Mouse (Mus musculus) E14TG2a.4 (cell line): ENCODE data around the gene Shisa3.

ENCODE experiments used
- H3K27me3 ChIP-seq: 2 replicates; pipeline ENCODE4 v1.6.1; 2014; ENCODE audit warnings: low read length, control low read depth; ENCODE audit not compliant: insufficient read depth
- H3K36me3 ChIP-seq: 2 replicates; pipeline ENCODE4 v1.6.1; 2014; ENCODE audit warnings: low read length, control low read depth; ENCODE audit not compliant: insufficient read depth
- H3K4me1 ChIP-seq: replicated peaks from 2 replicates; pipeline ENCODE4 v1.6.1; 2014; ENCODE audit warnings: low read depth, low read length, control low read depth
- H3K4me3 ChIP-seq: replicated peaks from 2 replicates; pipeline ENCODE4 v1.5.1; 2014; ENCODE audit warnings: mild to moderate bottlenecking, low read length
- H3K9me3 ChIP-seq: 2 replicates; pipeline ENCODE4 v1.6.1; 2014; ENCODE audit warnings: low read length, control low read depth
- CTCF ChIP-seq: conservative IDR thresholded peaks from 2 replicates; pipeline ENCODE4 v1.5.1; 2014; ENCODE audit warnings: low read length
- NANOG ChIP-seq: IDR thresholded peaks from 2 replicates; pipeline ENCODE4 v1.6.1; 2014; ENCODE audit warnings: borderline replicate concordance, low read length, mixed read lengths
- POU5F1 ChIP-seq: IDR thresholded peaks from 2 replicates; pipeline ENCODE4 v1.6.1; 2014; ENCODE audit warnings: low read length, borderline replicate concordance

The Shisa3 gene

GRCm38 (mm10) chr5:67607804-67608673 is at the start of gene Shisa3:
Gene Shisa3 (plus strand): TSS chr5:67607882.
- Histone ChIP-seq H3K4me1 (peaks cover 21% of the 10 kb centered on the region), H3K27me3 (peaks cover 72% of the 10 kb centered on the region), H3K4me3 (peak within 1 kb of the TSS; percentile 81), H3K9me3 (no peaks in the 10 kb centered on the region), H3K36me3 (no peaks in the 10 kb centered on the region)
- TF ChIP-seq NANOG (no peak), CTCF (no peak), POU5F1 (no peak)

- Histone ChIP-seq H3K27me3 (no peaks in the 10 kb centered on the region), H3K4me3 (no peak overlapping the region), H3K4me1 (0 out of 2 replicates have a peak, but pooled peaks cover 2% of the 10 kb centered on the region), H3K9me3 (no peaks in the 10 kb centered on the region), H3K36me3 (no peaks in the 10 kb centered on the region)
- TF ChIP-seq CTCF (no peak), NANOG (no peak), POU5F1 (no peak)
These were observed 49.0 kb upstream of the Shisa3 start for GRCm38 (mm10) chr5:67558644-67559043.

DNA sequence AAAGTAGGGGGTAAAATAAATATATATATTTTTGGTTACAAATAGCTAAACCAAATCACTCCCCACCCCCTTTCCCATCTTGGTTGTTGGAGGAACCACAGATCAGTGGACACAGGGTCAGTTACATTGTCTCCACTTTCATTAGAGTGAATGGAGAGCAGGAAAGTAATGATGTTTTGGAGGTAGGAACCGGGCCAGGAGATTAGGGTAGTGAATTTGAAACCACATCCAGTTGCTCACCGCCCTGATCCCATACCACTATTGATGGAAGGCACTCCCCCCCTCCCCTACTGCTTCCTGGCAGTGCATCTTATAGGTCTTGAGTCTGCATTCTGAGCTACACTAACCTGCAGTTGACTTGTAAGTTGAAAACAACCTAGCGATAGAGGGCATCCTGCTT is 48.6 kb upstream of the Shisa3 start:
- Histone ChIP-seq H3K4me1 (0 out of 2 replicates have a peak, but pooled peaks cover 2% of the 10 kb centered on the region), H3K27me3 (no peaks in the 10 kb centered on the region), H3K36me3 (no peaks in the 10 kb centered on the region), H3K4me3 (no peak overlapping the region), H3K9me3 (no peaks in the 10 kb centered on the region)
- TF ChIP-seq CTCF: no peak
- no peak for TF ChIP-seq NANOG
- TF ChIP-seq POU5F1: no peak

DNA sequence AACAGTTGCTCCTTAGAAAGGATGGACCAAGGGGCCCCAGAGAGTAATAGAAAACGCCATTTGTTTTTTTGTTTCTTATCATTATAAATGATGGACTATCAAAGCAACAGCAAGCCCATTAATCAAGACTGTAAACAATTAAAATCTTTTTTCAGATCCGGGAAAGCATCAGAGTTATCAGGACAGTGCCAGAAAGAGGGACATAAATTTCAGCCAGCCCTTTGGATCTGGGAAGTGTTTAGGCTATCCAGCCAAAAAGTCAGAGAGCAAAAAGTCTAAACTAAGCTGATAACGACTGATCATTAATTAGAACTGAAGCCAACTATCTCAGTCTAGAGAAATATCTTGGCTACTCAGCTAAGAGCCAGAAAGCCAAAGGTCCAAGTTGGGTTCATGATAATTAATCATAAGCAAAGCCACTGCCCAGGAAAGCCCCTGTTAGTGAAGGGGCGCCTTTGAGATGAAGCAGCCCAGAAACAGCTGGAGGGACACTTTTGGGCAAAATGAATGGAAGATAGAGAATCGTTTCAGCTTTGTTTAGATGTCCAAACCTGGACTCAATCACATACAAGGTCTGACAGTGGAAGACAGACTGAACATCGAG is 35.0 kb upstream of the Shisa3 start:
- Histone ChIP-seq H3K36me3 (no peaks in the 10 kb centered on the region), H3K9me3 (no peaks in the 10 kb centered on the region), H3K4me3 (no peak overlapping the region), H3K27me3 (0 out of 2 replicates have a peak, but pooled peaks cover 3% of the 10 kb centered on the region), H3K4me1 (no peaks in the 10 kb centered on the region)
- TF ChIP-seq CTCF (no peak), POU5F1 (no peak), NANOG (no peak)

DNA sequence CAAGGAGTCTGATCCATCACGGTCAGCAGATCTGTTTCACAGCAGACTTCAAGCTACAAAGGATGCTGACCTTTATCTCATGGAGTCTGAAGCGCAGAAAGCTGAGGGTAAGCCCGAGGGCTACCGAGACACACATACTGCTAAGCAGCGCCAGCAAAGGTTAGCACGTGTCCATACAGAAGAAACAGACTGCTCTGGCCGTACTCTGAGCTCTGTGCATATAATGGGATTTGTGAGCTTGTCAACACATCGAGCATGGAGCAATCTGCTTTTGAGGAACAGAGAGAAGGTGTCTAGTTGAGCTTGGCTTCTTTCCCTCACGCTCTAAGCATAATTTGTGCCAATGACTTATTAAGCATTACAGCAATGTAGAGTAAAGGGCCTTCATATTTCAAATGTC is 33.6 kb upstream of the Shisa3 start:
- H3K9me3 ChIP-seq: no peaks in the 10 kb centered on the region
- no peak for TF ChIP-seq NANOG
- no peak for TF ChIP-seq POU5F1
- no peak for TF ChIP-seq CTCF
- no peak overlapping the region for H3K4me3 ChIP-seq
- H3K4me1 ChIP-seq: no peaks in the 10 kb centered on the region
- H3K27me3 ChIP-seq: no peaks in the 10 kb centered on the region
- H3K36me3 ChIP-seq: no peaks in the 10 kb centered on the region

DNA sequence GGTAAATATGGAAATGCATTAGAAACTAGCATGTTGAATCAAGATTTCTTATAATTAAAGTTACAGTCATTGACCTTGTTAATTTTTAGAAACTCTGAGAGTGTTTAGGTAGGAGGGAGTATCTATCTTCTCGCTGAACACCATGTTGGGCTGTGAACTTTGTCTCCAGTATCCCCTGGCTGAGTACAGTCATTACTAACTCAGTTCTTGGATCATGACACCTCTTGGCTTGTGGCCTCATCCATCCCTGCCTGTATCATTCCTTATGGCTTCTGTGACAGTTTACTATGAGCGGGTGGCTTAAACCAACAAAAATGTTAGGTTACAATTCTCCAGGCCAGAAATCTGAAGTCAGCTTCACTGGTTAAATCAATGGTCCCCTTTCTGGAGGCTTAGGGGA is 32.0 kb upstream of the Shisa3 start:
- H3K27me3 ChIP-seq: no peaks in the 10 kb centered on the region
- TF ChIP-seq POU5F1 (no peak), CTCF (no peak), NANOG (no peak)
- no peaks in the 10 kb centered on the region for H3K4me1 ChIP-seq
- no peak overlapping the region for H3K4me3 ChIP-seq
- H3K9me3 ChIP-seq: no peaks in the 10 kb centered on the region
- no peaks in the 10 kb centered on the region for H3K36me3 ChIP-seq

GRCm38 (mm10) chr5:67579725-67580633 is 27.7 kb upstream of the Shisa3 start:
- H3K4me1 ChIP-seq: no peaks in the 10 kb centered on the region
- H3K9me3 ChIP-seq: no peaks in the 10 kb centered on the region
- no peak overlapping the region for H3K4me3 ChIP-seq
- H3K36me3 ChIP-seq: no peaks in the 10 kb centered on the region
- peak; percentile 44 for TF ChIP-seq CTCF
- TF ChIP-seq NANOG: no peak
- H3K27me3 ChIP-seq: no peaks in the 10 kb centered on the region

GRCm38 (mm10) chr5:67595070-67595469 is 12.6 kb upstream of the Shisa3 start:
- no peak overlapping the region for H3K4me3 ChIP-seq
- H3K36me3 ChIP-seq: no peaks in the 10 kb centered on the region
- TF ChIP-seq CTCF (no peak), NANOG (no peak), POU5F1 (no peak)
- no peaks in the 10 kb centered on the region for H3K4me1 ChIP-seq
- H3K27me3 ChIP-seq: peaks cover 7% of the 10 kb centered on the region
- H3K9me3 ChIP-seq: no peaks in the 10 kb centered on the region

DNA sequence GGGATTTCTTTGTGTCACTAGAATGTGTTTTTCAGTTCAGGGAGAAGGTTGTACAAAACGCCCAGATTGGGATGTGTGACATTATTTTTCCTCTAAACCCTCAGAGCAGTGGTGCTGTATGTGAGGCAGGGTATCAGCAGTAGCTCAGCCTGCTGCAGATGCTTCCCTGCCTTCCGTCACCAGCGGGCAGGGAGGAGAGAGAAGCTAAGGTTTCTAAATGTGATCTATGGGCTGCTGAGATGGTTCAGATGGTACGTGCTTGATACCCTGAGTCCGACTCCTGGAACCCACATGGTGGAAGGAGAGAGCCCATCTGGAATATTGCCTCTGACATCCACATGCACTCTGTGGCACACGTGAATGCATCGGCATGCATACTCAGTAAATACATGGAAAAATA is 12.1 kb upstream of the Shisa3 start:
- peaks cover 7% of the 10 kb centered on the region for H3K27me3 ChIP-seq
- no peak overlapping the region for H3K4me3 ChIP-seq
- H3K9me3 ChIP-seq: no peaks in the 10 kb centered on the region
- no peaks in the 10 kb centered on the region for H3K36me3 ChIP-seq
- TF ChIP-seq POU5F1: no peak
- no peak for TF ChIP-seq CTCF
- TF ChIP-seq NANOG: no peak
- no peaks in the 10 kb centered on the region for H3K4me1 ChIP-seq
